Mouse (Mus musculus) megakaryocyte, embryonic 14.5 days (primary cell): ENCODE data around the gene Rec114.

Experiments used
- FLI1 ChIP-seq: IDR thresholded peaks from 2 replicates; pipeline ENCODE4 v1.6.1; 2012; ENCODE audit warnings: low read length, inconsistent platforms, mixed read lengths
- GATA1 ChIP-seq: IDR thresholded peaks from 3 replicates; pipeline ENCODE4 v1.6.1; 2012; ENCODE audit warnings: mixed read lengths, low read length, inconsistent platforms, borderline replicate concordance

DNA sequence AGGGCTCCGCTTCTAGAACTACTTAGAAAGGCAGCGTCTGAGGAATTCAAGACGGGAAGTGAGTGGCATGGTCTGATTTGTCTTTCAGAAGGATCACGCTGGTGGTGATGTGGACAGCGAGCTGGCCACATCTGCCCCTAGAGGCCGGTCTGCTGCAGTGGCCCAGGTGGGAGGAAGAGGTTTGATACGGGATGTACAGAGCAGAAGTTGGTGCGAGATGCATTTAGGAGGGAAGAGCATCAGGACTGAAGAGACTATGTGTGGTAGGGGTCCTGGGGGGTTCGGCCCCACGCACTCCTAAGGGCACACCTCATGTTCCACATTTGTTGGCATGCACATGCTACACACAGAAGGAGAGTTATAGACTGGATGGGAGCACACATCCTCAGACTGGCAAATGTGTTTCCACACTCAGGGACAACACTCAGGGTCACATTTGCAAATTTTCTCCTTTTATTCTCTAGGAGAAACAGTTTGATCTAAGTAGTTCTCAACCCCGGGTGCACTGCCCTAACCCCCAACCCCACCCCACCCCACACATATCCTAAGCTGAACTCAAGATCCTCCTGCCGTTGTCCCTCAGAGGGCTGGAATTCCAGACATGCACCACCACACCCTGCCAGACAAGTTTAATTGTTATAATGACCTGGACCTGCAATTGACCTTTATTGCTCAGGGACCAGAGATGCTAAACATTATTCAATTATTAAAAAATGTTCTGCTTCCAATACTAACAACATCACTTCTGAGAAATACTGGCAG is 12.8 kb upstream of the Rec114 start:
- TF ChIP-seq GATA1 (no peak), FLI1 (no peak)
